Mouse (Mus musculus): ENCODE measurements at regions not wholly inside any gene's neighbourhood (a gene's known extent, or its start where the extent isn't known, plus 50 kb on each side); places are given as distances from the start of the nearest gene placed in this dataset.

GRCm38 (mm10) chr6:117596166-117596840, 244.7 kb upstream of the Zfp637 start:
- TF ChIP-seq MEF2A (IDR thresholded peaks at IDR 0.05; ENCODE audit: borderline replicate concordance, low read depth, low read length) (no peak), POLR2A (IDR thresholded peaks at IDR 0.05; ENCODE audit: low read depth, low read length) (no peak), USF1 (IDR thresholded peaks at IDR 0.05; ENCODE audit: low read depth, low read length) (no peak), TCF12 (IDR thresholded peaks at IDR 0.05; ENCODE audit: low read depth, low read length) (no peak), CTCF (conservative IDR thresholded peaks at IDR 0.05 in 1 of 2, IDR thresholded peaks at IDR 0.05 in 1 of 2; ENCODE audit: low read depth in 2 of 2, low read length in 2 of 2) (no peak), ZKSCAN1 (IDR thresholded peaks at IDR 0.05; ENCODE audit: borderline replicate concordance, low read depth, low read length) (no peak), PAX5 (IDR thresholded peaks at IDR 0.05; ENCODE audit: low read length) (no peak), CHD1 (IDR thresholded peaks at IDR 0.05; ENCODE audit: low read depth, low read length) (no peak), UBTF (IDR thresholded peaks at IDR 0.05; ENCODE audit: low read depth, low read length) (no peak), ZNF384 (IDR thresholded peaks at IDR 0.05; ENCODE audit: low read depth, low read length) (no peak)
